Mouse (Mus musculus) forebrain, embryonic 11.5 days (tissue): ENCODE results near the gene Sufu. TPM values are rescaled to one million over a fixed set of nuclear protein-coding genes. Genes with fewer than 3 reads are reported as not detected.
A peak's percentile ranks its signal among the peaks of the same experiment; 100 is the strongest.

ENCODE experiments used
- ATAC-seq: fragments of 200-750 bp; cut with Nextera tagmentation; replicated peaks from 2 replicates; pipeline ENCODE4 v1.8.0; 2017; ENCODE audit warnings: moderate TSS enrichment; ENCODE audit not compliant: low FRiP score
- DNase-seq: peaks from one replicate; pipeline ENCODE4 v3.0.0-alpha.2; 2017; ENCODE audit warnings: low spot score
- H3K27ac ChIP-seq: fragments of 300-500 bp; sonication (generic); 2 replicates; pipeline ENCODE4 v1.5.1; 2014; ENCODE audit warnings: low read depth, low read length
- H3K27me3 ChIP-seq: fragments of 300-500 bp; sonication (generic); 2 replicates; pipeline ENCODE4 v1.6.1; 2014; ENCODE audit warnings: mild to moderate bottlenecking, low read length, mixed read lengths; ENCODE audit not compliant: control insufficient read depth, insufficient read depth
- H3K36me3 ChIP-seq: fragments of 300-500 bp; sonication (generic); 2 replicates; pipeline ENCODE4 v1.6.1; 2014; ENCODE audit warnings: mild to moderate bottlenecking, low read length, moderate library complexity, mixed read lengths; ENCODE audit not compliant: control insufficient read depth, insufficient read depth
- H3K4me1 ChIP-seq: fragments of 300-500 bp; sonication (generic); replicated peaks from 2 replicates; pipeline ENCODE4 v1.6.1; 2014; ENCODE audit warnings: low read length, mixed read lengths; ENCODE audit not compliant: control insufficient read depth, insufficient read depth
- H3K4me2 ChIP-seq: fragments of 300-500 bp; sonication (generic); 2 replicates; pipeline ENCODE4 v1.6.1; 2014; ENCODE audit warnings: low read depth, mild to moderate bottlenecking, low read length, moderate library complexity, mixed read lengths; ENCODE audit not compliant: severe bottlenecking
- H3K4me3 ChIP-seq: fragments of 300-500 bp; sonication (generic); 2 replicates; pipeline ENCODE4 v1.5.1; 2014; ENCODE audit warnings: low read depth, low read length
- H3K9ac ChIP-seq: fragments of 300-500 bp; sonication (generic); 2 replicates; pipeline ENCODE4 v1.6.1; 2014; ENCODE audit warnings: low read length
- H3K9me3 ChIP-seq: fragments of 300-500 bp; sonication (generic); 2 replicates; pipeline ENCODE4 v1.6.1; 2016; ENCODE audit warnings: low read length, mixed read lengths; ENCODE audit not compliant: control insufficient read depth
- WGBS: fragments of 180-500 bp; shearing (Covaris S2); extraction: QIAGEN DNeasy Blood & Tissue Kit; methylation state at CpG from one replicate; pipeline ENCODE4 v1.1.7; 2014; 5-methylcytosine and 5-hydroxymethylcytosine counted together
- polyA plus RNA-seq: library from polyadenylated mRNA; unstranded; fragments of >200 nt; fragmentation: Nextera tagmentation; extraction: Ambion mirVana; gene quantifications from 2 replicates; pipeline ENCODE4 v1.2.1, GENCODE M21; 2014

The Sufu gene
- polyA plus RNA-seq, 1 experiment from 2014 or later, result 48.6 TPM

DNA sequence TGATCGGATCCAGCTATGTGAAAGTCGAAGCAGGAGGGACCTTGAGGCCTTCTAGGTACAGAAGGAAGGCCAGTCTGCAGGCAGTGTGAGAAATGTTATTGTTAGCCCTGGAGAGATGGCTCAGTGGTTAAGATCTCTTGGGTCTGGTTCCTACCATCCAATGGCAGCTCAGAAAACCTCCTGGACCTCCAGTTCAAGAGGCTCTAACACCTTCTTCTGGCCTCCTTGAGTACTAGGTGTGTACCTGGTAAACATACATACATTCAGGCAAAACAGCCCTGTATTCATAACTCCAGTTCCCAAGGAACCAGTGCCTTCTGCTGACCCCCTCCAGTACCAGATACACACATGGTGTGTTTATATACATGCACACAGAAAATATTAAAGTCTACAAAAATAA, 17.3 kb downstream of the Sufu start:
- no peaks in the 10 kb centered on the region for H3K27me3 ChIP-seq
- no peak overlapping the region for H3K4me3 ChIP-seq
- H3K36me3 ChIP-seq, result no peaks in the 10 kb centered on the region
- no peak for DNase-seq
- H3K9ac ChIP-seq, result no peak overlapping the region
- no peaks in the 10 kb centered on the region for H3K4me1 ChIP-seq
- ATAC-seq, result no peak
- H3K27ac ChIP-seq, result no peak overlapping the region
- no peaks in the 10 kb centered on the region for H3K9me3 ChIP-seq
- no peak overlapping the region for H3K4me2 ChIP-seq
- WGBS, result 93% methylated on average over 2 of the region's 2 CpGs

DNA sequence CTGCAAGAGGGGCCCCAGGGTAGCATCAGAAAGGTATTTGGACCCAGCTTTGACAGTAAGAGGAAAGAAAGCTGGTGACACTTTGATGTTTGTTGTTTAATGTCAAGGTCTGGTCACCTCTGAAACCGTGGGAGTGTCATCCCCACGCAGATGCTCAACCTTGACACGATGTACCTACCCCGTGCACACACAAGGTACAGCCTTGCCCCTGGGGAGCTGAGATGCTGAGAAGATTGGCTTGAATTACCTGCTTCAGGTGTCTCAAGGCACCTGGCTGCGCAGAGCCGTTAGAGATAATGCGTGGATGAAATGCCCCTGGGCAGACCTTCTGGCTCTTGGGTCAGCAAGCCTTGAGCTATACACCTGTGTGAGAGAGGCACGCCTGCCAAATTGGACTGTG, 17.8 kb downstream of the Sufu start:
- no peaks in the 10 kb centered on the region for H3K4me1 ChIP-seq
- 94% methylated on average over 8 of the region's 8 CpGs for WGBS
- no peak overlapping the region for H3K9ac ChIP-seq
- H3K27me3 ChIP-seq, result no peaks in the 10 kb centered on the region
- DNase-seq (no peak), ATAC-seq (no peak)
- no peak overlapping the region for H3K4me2 ChIP-seq
- no peak overlapping the region for H3K27ac ChIP-seq
- H3K4me3 ChIP-seq, result no peak overlapping the region
- H3K36me3 ChIP-seq, result no peaks in the 10 kb centered on the region
- H3K9me3 ChIP-seq, result no peaks in the 10 kb centered on the region

DNA sequence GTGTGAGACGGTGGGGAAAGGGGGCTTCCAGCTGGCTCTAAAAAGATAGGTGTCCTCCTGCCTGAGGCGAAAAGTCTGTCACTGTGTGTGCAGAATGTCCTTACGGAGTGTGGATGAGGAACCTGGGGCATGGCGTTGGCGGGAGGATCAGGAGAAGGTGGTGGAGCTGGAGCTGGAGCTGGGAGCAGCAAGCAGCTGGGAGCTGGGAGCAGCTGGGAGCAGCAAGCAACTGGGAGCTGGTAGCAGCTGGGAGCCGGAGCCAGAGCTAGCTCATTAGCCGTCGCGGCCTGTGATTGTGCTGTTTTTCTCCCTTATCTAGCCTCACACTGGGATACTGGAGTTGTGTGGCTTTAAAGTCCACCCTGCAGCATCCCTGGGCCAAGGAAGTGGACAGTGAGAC, 19.6 kb downstream of the Sufu start:
- DNase-seq (no peak), ATAC-seq (no peak)
- no peaks in the 10 kb centered on the region for H3K36me3 ChIP-seq
- no peaks in the 10 kb centered on the region for H3K4me1 ChIP-seq
- no peak overlapping the region for H3K4me2 ChIP-seq
- H3K9ac ChIP-seq, result no peak overlapping the region
- H3K27ac ChIP-seq, result no peak overlapping the region
- H3K27me3 ChIP-seq, result no peaks in the 10 kb centered on the region
- no peaks in the 10 kb centered on the region for H3K9me3 ChIP-seq
- H3K4me3 ChIP-seq, result no peak overlapping the region
- 80% methylated on average over 9 of the region's 9 CpGs for WGBS

DNA sequence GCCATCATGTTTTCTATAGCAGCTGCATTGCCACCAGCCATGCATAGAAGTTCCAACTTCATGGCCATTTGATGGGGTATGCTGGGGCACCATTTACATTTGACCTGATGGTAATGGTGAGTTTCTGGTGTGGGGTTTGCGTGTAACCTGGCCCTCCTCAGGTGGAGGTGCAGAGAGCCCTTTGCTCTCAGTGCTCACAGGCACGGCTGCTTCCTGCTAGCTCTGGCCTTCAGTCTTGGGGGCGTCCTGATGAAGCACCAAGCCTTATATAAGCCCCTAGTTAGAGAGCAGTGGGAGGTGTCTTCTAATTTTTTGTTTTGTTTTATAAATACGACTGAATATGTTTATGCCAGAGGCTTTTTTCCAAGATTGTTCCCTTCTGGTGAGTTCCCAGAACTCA, 21.4 kb downstream of the Sufu start:
- Histone ChIP-seq H3K27ac (no peak overlapping the region), H3K27me3 (no peaks in the 10 kb centered on the region), H3K36me3 (no peaks in the 10 kb centered on the region), H3K4me2 (no peak overlapping the region), H3K9me3 (no peaks in the 10 kb centered on the region), H3K4me3 (no peak overlapping the region), H3K4me1 (peaks cover 6% of the 10 kb centered on the region; the same call in 1 of the 2 replicates), H3K9ac (no peak overlapping the region)
- 85% methylated on average over 4 of the region's 4 CpGs for WGBS
- ATAC-seq, result no peak
- DNase-seq, result no peak

- Histone ChIP-seq H3K36me3 (no peaks in the 10 kb centered on the region), H3K9ac (no peak overlapping the region), H3K4me2 (no peak overlapping the region), H3K9me3 (no peaks in the 10 kb centered on the region), H3K4me3 (no peak overlapping the region), H3K27ac (no peak overlapping the region), H3K4me1 (peaks cover 6% of the 10 kb centered on the region; the same call in 1 of the 2 replicates), H3K27me3 (no peaks in the 10 kb centered on the region)
- ATAC-seq (no peak), DNase-seq (no peak)
- WGBS, result 91% methylated on average over 7 of the region's 7 CpGs
Measured at GRCm38 (mm10) chr19:46420410-46420809, 23.7 kb downstream of the Sufu start.

DNA sequence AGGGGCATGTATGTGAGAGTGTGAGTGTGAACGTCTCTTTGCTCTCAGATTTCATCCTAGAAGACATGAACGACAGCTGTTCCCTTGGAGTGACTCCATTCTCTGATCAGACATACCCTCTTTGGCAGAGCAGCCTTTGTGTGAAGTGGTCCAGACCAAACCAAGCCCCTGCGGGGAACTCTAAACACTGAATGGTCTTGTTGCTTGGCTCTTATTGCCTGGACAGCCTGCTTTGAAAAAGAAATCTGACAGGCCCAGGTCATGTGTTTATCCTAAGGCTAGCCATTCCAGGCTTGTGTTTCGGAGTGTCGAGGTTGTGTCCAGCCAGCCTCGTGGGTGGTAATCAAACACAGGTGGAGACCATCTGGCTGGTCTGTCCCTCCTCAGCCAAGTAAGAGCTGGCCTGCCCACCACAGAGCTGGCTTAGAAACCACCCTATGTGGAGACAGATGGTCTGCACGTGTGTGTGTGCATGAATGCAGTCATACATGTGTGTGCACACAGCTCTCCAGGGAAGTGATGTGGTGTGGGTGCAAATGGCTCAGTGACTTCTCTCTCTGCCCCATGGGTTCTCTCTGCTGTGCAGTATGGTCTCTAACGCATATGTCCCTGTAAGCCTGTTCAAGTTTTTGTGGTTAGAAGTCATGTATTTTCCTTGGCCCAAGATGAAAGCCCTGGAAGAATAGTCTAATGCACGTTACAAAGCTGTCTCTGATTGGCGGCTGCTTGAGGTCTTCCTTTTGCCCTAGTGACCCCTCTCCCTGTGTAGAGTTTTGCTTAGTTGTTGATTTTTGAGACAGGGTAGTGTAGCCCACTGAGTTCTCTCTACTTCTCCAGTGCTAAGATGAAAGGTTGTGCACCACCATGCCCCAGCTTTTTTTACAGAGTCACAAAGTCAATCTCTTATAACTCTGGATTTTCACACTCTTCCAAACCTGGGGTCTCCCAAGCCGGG, 26.0 kb downstream of the Sufu start:
- no peak overlapping the region for H3K4me2 ChIP-seq
- DNase-seq (peak; percentile 63), ATAC-seq (0 out of 2 replicates have a peak, but pooled peaks have one; percentile 36)
- no peak overlapping the region for H3K9ac ChIP-seq
- no peaks in the 10 kb centered on the region; the same call in 1 of the 2 replicates for H3K36me3 ChIP-seq
- no peak overlapping the region for H3K4me3 ChIP-seq
- H3K27me3 ChIP-seq, result no peaks in the 10 kb centered on the region
- H3K27ac ChIP-seq, result peak overlapping the region; percentile 26; the same call in 1 of the 2 replicates
- WGBS, result 52% methylated on average over 11 of the region's 11 CpGs
- no peaks in the 10 kb centered on the region for H3K9me3 ChIP-seq
- H3K4me1 ChIP-seq, result peaks cover 6% of the 10 kb centered on the region; the same call in 1 of the 2 replicates

DNA sequence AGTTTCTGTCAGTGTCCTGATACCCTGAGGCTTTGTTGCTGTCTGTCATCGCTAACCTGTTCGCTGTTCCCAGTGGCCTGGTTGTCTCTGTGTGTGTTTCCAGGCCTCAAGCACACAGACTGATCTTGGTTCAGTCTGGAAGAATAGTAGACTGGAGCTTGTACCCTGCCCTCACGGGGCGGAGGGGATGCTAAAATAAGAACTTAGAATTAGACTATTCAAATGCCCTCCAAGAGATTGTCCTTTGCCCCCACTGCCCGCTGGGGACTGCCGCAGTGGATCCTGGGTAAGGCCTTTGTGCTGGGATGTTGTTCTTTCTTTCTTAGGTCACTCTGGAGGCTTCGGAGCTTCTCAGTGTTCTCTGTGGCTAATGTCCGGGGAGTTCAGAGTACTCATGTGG, 28.6 kb downstream of the Sufu start:
- ATAC-seq (no peak), DNase-seq (no peak)
- Histone ChIP-seq H3K4me3 (no peak overlapping the region), H3K9ac (no peak overlapping the region), H3K27ac (no peak overlapping the region), H3K9me3 (no peaks in the 10 kb centered on the region), H3K4me1 (peaks cover 6% of the 10 kb centered on the region; the same call in 1 of the 2 replicates), H3K27me3 (no peaks in the 10 kb centered on the region), H3K36me3 (no peaks in the 10 kb centered on the region; the same call in 1 of the 2 replicates), H3K4me2 (no peak overlapping the region)
- 92% methylated on average over 8 of the region's 8 CpGs for WGBS

DNA sequence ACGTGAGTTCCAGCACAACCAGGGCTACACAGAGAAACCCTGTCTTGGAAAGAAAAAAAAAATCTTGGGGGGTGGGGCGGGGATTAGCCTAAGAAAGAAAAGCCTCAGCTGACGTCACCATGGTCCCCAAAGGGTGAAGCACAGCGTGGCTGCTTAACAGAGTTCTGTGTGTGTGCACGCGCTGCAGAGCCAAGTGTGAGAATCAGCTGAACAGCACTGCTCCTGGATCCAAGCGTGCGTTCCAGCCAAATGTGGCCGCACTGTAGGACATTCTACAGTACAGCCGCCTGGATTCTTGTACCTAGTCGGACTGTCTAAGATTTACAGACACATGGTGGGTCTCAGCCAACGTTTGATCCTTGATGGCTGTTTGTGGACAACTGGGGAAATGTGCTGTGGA, 29.8 kb downstream of the Sufu start:
- ATAC-seq, result no peak
- Histone ChIP-seq H3K36me3 (no peaks in the 10 kb centered on the region; the same call in 1 of the 2 replicates), H3K4me2 (no peak overlapping the region), H3K9ac (no peak overlapping the region), H3K27me3 (no peaks in the 10 kb centered on the region), H3K9me3 (no peaks in the 10 kb centered on the region), H3K4me1 (peaks cover 6% of the 10 kb centered on the region; the same call in 1 of the 2 replicates), H3K4me3 (no peak overlapping the region), H3K27ac (no peak overlapping the region)
- WGBS, result 68% methylated on average over 12 of the region's 12 CpGs
- no peak for DNase-seq
